Mouse (Mus musculus) spleen, postnatal 10 days (tissue): Measurements from ENCODE around the gene Pold3.

Experiments
- DNase-seq, 2 experiments: peaks; one replicate each; pipeline ENCODE4 v3.0.0; 2021 to 2022; ENCODE audit warnings: low spot score in 2 of 2

Gene Pold3

DNA sequence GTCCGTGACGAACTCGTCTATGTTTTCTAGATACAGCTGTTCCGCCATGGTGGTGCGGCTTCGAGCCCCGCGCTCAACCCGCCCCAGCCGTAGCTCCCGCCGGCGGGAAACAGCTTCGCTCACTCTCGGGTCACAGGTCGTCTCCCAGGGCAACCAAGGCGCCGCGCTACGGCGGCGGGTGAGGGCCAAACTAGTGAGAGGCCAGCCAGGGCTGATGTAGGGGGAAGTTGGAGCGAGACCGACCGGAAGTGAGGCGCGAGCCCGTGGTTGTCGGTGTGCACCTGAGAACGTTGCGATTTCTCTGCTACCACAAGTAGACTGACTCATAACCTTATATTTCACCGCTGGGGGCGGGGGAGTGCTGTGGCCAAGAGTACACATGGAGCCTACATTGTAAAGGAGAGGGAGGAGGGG is at the start of gene Pold3:
TSS of gene Pold3 (minus strand) at position 190 of the 414 bp plus-strand sequence.
- DNase-seq, result peak; percentile 99 to 100

DNA sequence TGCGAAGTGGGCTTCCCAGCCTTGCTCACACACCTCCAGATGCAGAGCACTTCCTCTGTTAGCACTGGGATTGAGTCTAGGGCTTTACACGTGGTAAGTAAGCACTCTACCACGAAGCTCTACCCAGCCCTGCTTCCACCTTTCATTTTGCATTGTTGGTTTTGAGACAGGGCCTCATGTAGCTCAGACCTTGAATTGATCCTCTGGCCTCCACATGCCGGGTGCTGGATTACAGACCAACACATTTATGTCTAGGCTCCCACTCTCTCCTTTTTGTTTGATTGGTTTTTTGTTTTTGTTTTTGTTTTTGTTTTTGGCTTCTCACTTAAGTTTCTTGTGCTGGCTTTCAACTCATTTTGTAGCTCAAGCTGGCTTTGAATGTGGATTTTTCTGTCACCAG is 49.4 kb upstream of the Pold3 start:
- no peak for DNase-seq

DNA sequence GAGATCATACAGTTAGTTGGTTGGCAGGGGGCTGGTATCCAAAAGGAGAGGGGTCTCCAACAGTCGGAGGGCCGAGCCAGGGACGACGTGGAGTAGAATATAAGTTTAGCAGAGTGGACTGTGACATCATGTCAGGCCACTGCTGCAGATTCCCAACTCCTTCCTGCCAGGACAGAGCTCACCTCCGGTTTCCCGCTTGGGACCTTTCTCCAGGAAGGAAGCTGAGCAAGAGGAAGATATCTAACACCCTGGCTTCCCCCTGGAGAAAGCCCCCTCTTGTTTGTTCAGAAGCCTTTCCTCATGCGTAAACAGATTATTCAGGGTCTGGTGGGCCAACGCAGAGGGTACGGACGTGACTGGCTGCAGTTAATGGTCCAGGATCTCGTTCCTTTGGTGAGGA is 47.3 kb upstream of the Pold3 start:
- no peak for DNase-seq

DNA sequence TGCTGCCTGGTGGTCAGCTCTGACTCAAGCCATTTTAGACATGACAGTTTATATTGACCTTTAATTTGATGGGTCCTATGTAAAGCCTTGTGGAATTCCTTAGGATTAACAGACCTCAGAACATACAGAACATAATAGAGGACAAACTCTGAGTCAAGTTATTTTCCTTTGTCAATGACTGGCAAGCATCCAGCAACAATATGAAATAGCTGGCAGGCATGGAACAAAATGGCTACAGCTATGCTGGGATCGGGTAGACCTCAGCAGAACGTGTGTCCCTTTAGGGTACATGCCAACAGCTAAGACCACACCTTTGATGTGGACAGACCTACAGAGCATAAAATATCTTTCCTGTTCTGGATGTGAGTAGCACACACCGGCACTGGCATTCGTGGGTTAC is 42.1 kb upstream of the Pold3 start:
- no peak for DNase-seq

DNA sequence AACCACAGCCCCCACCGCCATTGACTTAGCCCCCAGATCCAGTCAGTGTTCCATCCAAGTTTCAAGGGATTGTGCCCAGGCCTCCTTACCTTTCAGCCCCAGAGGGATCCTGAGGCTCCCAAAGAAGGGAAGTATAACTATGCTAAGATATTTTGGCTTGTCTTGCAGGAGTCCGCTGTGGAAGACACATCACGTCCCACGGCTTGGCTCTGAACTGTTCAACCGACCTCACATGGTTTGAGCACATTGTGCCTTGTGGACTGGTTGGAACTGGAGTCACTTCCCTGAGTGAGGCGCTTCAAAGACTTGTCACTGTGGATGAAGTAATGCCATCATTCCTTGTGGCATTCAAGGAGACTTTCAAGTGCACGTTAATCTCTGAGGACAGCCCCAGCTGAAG is 38.6 kb upstream of the Pold3 start:
- DNase-seq, result no peak

DNA sequence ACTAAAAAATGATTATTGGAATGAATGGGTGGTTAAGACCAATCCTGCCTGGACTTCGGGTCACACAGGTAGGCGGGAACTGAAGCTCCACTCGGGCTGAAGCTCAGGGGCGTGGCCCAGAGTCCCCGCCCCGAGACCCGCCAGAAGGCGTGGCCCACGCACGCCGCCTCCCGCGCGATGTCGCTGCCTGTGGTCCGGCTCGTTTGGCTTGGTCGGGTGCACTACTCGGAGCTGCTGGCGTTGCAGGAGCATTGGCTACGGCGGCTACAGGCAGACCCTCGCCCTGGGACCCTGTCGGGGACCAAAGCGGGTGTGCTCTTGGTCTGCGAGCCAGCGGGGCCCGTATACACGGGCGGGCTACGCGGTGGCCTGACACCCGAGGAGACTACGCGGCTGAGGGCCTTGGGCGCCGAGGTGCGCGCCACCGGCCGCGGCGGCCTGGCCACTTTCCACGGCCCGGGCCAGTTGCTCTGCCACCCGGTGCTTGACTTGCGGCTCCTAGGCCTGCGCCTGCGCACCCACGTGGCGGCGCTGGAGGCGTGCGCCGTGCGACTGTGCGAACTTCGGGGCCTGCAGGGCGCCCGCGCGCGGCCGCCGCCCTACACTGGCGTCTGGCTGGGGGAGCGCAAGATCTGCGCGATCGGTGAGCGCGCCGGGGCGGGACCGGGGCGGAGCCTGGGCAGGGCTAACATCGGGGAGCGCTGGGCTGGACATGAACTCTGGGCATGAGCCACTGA is 37.9 kb upstream of the Pold3 start, which contains the start of gene Lipt2:
TSS of gene Lipt2 (plus strand) at position 173 of the 737 bp plus-strand sequence.
- peak; percentile 76 to 89 for DNase-seq

DNA sequence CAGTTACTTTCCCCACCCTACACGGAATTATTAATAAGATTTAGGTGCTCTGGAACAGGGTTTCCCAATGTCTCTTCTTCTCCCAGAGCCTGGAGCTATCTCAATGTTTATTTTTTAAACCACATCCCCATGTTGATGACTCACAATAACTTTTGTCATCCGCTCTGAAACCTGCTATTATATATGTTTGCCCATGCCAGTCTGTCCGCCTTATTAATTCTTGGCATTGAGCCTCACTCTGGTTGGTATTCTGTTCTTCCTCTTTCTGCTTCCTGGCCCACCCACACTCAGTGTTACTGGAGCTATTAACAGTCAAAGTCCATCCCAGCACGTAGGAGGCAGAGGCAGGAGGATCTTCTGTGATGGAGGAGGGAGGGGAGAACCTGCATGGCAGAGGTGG is 36.3 kb upstream of the Pold3 start:
- DNase-seq, result no peak

DNA sequence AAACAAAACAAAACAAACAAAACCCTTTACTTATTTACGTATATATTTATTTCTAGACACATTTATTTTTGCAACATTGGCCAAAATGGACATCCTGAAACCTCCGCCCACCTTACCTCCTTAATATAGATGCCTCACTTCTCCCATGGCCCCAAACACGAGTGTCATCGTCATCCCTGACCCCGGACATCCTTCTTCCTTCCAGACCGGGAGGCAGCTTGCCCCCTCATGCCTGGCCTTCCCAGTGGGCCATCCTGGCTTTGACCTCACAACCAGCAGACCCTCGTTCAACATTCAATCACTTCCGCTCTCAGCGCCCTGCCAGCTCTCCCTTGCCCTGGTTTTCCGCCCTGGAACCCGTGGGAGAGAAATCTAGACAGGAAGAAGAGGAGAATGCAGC is 29.3 kb upstream of the Pold3 start:
- no peak for DNase-seq

DNA sequence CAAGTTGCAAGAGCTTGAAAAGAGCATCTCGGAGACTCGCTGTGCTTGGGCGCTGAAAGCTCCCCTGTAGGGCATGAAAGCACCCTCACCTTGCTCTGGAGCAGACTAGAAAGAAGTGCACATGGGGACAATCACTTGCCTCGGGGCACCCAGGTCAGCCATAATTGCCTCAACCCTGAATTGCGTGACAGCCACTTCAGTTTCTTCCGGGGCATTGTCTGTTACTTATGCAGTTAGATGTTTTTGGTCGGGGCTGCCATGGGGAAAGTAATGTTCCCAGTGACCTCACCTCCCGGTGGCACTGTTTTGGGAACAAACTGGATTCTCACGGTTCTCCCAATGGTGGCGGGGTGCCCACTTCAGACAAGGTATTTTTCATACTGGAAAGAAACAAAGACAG is 28.7 kb upstream of the Pold3 start:
- DNase-seq, result no peak

DNA sequence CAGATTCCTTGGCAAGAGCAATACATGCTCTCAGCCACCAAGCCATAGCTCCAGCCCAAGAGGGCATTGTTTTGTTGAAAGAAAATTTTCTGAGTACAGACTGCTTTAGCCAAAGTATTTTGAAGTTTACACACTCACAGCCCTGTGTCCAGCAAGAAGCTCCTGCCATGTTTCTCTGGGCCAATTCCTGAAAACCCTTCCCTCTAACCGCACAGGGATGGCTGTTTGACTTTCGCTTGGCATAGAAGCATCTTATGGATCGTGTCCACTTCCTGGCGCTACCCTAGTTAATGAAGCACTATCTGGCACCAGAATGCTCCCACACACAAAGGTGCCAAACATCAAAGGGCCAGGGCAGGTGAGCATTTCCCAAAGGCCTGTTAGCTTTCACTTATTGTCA is 27.2 kb upstream of the Pold3 start:
- no peak for DNase-seq

DNA sequence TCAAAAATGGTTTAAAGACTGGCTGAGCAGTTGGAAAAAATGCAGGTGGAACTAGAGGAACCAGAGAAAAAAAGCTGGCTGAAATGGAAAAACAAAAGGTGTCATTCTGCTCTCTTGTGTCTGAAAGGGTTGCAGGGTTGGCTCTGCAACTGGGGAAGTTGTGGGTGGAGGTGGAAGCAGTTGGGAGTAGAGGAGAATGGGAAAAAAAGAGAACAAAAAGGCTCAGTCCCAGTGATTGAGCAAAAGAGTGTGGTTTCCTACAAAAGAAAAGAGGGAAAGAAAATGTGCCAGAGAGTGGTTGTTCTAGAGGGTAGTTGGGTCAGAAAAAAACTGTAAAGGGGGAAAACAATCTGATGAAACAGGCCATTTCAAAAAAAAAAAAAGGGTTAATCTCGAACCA is 19.2 kb upstream of the Pold3 start:
- no peak for DNase-seq

DNA sequence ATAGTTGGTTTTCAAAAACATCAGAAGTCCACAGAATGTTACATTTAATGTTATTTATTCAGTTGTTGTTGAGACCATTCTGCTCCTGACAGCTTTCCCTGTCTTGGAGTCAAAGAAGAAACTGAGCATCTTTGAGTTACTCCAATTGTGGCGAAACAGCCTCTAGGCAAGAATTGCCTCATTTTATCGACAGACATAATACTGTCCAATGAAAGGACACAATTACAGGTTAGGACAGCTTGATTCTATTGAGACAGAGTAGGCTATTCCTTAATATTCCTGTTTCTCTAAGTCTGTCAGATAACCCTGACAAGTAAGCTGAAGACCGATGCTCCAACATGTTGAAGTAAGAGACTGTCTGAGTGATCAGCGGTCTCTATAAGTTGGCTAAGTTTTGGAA is 16.7 kb upstream of the Pold3 start:
- DNase-seq, result no peak

DNA sequence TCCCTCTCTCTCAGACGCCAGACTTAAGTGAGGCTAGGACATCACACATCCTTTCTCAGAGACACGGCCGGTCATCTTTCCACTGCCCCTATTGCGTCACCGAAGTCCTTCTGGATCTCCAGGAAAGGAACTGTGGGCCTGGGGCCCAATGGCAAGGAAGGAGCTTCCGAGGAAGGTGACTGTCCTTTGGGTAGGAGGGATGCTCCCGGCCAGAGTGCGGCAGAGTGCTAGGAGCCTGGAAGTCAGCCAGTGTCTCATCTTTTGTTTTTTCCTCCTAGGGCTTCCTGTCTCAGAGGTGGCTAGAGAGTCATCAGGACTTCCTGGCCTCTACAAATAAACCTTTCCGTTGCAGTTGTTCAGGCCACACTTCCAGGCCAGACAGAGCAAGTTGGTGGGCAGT is 15.7 kb upstream of the Pold3 start:
- no peak for DNase-seq

DNA sequence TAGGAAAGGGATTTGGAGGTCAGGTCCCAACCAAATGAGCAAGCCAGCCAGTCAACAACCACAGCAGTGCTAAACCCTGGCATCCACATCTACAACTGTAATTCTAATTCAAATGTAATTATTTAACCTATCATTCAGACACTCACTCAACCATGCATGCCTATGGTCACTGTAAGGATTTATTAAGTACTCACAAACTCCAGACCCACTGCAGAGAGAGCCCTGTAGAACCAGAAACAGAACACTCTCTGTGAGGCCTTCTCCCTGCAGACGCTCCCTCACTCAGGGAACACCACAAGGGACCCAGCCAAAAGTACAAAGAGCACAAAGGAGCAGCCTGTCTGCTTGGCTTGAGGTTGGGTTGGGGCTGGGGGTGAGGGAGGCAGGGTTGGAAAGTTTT is 11.0 kb upstream of the Pold3 start:
- DNase-seq, result no peak

DNA sequence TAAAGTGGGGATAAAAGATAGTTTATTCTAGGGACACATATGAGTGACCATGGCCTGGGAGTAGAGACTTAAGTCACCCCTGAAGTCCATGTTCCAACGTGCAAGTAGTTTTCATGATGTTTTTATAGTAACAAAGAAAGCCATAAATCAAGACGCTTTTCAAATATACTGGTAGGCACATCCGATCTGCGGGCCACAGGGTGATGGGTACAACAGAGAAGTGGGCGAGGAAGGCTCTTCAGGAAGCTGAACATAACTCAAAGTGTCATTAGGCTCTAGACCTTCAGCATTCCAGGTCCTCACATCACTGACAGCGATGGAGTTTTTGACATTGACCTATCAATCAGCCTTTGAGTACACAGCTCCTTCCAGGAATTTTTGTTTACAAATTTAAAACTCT is 9.2 kb upstream of the Pold3 start:
- DNase-seq, result no peak

DNA sequence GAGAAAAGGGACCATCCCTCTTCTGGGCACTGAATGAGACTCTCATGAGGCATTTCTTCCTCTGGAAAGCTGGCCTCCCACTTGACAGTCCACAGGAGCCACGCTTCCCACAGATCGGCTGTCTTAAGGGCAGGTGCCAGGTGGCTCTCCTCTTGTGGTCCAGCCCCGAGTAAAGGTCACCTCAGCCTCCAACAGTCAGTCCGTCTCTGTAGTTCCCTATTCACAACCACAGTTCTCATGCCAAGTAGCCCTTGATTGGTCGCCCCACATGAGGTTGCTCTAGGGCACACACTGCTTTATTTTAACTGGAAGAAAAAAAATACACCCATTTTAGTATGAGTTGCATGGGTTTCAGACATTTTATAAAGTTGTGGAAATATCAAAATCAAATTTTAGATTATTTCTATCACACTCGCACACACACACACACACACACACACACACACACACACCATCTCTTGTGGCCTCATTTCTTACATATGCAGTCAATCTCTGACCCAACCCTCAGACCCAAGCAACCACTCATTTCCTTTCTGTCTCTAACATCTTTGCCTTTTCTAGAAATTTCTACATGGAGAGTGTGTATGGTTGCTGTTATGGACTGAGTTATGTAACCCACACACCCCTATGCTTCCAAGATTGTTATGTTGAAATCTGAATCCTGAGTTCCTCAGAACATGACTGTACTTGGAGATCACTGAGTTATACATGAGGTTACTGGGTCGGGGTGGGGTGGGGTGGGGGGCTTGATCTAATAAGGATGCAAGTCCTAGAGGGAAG is 7.1 kb upstream of the Pold3 start:
- DNase-seq, result no peak

DNA sequence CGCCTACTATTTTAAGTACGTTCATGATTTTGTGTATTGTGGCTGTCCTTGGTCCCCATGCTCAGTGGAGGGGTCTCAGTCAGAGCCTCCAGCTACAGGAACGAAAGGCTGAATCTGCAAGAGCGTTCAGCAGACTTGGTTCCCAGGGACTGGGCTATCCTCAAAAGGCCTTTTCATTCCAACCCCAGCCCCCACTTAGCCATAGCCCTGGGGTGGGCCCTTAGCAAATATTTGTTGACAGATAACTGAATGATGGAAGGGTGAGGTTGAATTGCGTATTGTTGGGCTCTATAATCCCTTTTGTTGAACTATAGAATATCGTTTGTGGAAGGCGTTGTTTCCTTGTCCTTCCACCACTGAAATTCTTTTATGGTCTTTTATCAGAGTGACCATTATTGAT is 5.1 kb upstream of the Pold3 start:
- no peak for DNase-seq

DNA sequence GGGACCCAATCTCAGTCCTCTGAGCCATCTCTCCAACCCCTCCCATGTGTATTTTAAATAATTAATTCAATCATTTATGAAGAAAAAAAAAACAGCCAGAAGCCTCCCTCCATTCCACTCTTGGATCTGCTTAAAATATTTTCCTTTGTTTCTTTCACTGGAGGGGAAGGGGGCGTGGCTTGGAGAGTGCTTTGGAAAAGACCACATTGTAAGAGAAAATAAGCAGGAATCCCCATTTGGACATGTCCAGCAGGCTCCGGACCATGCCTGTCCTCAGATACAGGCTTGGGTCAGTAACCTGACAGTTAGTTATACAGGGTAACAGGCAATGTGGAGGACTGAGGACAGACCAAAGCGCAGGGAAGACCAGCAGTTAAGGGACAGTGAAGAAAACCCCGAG is 3.8 kb upstream of the Pold3 start:
- DNase-seq, result no peak

DNA sequence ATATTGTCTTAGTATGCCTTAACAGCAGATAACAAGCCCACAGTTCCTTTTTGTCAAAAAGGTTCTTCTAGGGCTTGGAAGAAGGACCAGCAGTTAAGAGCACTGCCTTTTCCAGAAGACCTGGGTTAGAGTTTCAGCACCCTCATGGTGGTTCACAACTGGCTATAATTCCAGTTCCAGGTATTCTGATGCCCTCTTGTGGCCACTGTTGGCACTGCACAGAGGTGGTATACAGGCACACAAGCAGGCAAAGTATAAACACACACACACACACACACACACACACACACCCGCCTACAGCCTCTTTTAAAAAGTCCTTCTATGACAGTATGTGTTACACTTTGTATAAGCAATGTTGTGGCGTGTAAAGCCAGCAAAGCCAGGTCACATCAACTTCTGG is 2.8 kb upstream of the Pold3 start:
- DNase-seq, result peak; percentile 51 to 73

DNA sequence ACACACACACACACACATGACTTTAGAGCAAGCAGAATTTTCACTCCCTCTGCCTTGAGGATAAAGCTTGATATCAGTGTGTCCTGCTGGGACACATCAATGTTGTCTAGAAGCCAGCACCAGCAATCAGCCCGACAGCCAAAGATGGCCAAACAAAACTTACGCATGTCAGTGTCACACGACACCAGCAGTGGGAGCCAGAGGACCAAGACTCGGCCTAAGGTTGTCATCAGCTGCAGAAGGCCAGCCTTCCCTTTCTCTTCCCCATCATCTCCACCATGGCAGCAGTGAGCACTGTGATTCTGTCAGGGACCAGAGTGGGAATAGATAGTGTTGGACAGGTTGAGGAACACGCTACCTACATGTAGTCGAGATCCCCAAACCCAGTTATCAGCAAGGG is 2.1 kb upstream of the Pold3 start:
- peak in 1 of 2 experiments; percentile 61 for DNase-seq

DNA sequence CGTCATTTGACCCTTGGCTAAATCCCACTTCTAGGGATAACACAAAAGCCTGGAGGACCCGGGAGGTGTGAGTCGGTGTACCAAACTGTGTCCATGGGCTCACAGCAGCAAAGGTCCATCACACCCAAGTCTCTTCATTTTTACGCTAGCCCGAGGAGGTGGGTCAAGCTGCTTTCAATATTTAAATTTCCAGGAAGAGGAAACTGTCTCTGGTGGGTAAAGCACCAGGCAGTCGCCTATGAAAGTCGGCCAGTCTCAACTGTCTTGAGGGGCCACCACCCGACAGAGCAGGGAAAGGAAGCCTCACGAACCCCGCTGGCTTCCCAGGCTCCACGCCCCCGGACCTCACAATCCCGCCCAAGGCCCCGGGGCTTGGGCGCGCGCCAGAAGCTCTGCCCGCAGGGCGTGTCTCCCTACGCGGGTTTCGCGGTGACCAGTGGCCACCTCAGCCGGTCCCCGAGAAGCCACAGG is 539 bp downstream of the Pold3 start:
- peak; percentile 39 to 77 for DNase-seq

DNA sequence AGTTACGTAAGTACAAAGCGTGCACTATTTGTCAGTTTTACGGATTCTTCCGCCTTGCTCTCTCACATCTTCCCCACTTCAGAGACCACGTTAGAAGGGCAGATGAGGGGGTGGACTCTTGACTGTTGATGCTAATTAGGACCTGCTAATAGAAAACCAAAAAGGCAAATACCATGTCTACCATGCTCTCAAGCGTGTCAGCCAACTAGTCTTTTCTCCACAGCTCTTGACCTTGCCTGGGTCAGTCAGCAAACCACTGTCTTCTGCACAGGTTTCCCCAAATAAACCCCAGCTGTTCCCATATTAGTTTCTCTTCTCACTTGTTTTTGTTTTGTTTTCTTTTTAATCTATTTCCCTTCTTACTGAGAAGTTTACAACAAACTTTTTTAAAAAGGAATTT is 7.1 kb downstream of the Pold3 start:
- no peak for DNase-seq

DNA sequence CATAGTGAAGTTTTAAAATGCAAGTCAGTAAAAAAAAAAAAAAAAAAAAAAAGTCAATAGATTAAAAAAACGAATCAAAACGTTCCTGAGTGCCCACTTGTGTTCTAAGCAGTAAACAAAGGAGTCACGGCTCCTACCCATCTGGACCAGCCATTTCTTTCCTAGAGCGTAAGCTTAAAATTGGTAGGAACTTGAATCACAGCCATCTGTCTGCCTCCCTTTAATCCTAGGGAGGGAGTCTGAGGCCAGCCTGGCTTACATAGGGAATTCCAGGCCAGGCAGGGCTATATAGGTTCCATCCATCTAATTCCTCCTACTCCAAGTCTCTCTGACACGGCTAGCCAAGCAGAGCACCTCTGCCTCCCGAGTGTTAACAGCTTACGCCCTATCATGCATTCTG is 7.5 kb downstream of the Pold3 start:
- no peak for DNase-seq
